Mouse (Mus musculus) MEL (cell line): ENCODE results near the gene Zyx. TPM values are rescaled to one million over a fixed set of nuclear protein-coding genes. Genes with fewer than 3 reads are reported as not detected.

Experiments
- DNase-seq: peaks from one replicate; pipeline ENCODE4 v3.0.0; 2011; ENCODE audit warnings: low read depth, low spot score
- H3K27ac ChIP-seq: 2 replicates; pipeline ENCODE4 v1.5.1; 2012; ENCODE audit warnings: low read depth, mild to moderate bottlenecking, control low read depth, low read length, moderate library complexity; ENCODE audit not compliant: control insufficient read depth
- H3K27me3 ChIP-seq, 2 experiments: fragments of 150-350 bp in 1 of 2; sonication (generic) in 1 of 2; 2 replicates each; pipeline ENCODE4 v1.6.1; 2012; ENCODE audit warnings: low read length in 2 of 2, mild to moderate bottlenecking in 2 of 2, improper control_type of control experiment in 1 of 2, moderate library complexity in 1 of 2; ENCODE audit not compliant: insufficient read depth in 2 of 2, control insufficient read depth in 1 of 2
- H3K36me3 ChIP-seq, 2 experiments: 2 replicates each; pipeline ENCODE4 v1.6.1; 2012 to 2014; ENCODE audit warnings: low read length in 2 of 2, improper control_type of control experiment in 1 of 2, inconsistent platforms in 1 of 2, mild to moderate bottlenecking in 1 of 2; ENCODE audit not compliant: insufficient read depth in 2 of 2, control insufficient read depth in 1 of 2
- H3K4me1 ChIP-seq, 2 experiments: fragments of 150-350 bp in 1 of 2; sonication (generic) in 1 of 2; 2 replicates each; pipeline ENCODE4 v1.6.1; 2012; ENCODE audit warnings: low read length in 2 of 2, improper control_type of control experiment in 1 of 2, mild to moderate bottlenecking in 1 of 2; ENCODE audit not compliant: insufficient read depth in 2 of 2, control insufficient read depth in 1 of 2
- H3K4me3 ChIP-seq, 2 experiments: fragments of 150-350 bp in 1 of 2; sonication (generic) in 1 of 2; 2 replicates each; pipeline ENCODE4 v1.5.1; 2012; ENCODE audit warnings: low read depth in 2 of 2, low read length in 2 of 2, mild to moderate bottlenecking in 2 of 2, moderate library complexity in 2 of 2, control low read depth in 1 of 2, improper control_type of control experiment in 1 of 2; ENCODE audit not compliant: control insufficient read depth in 1 of 2, insufficient read depth in 1 of 2
- H3K79me2 ChIP-seq: 2 replicates; pipeline ENCODE4 v1.6.1; 2012; ENCODE audit warnings: mild to moderate bottlenecking, low read length, moderate library complexity; ENCODE audit not compliant: control insufficient read depth, poor library complexity, insufficient read depth
- H3K9ac ChIP-seq: 2 replicates; pipeline ENCODE4 v1.6.1; 2012; ENCODE audit warnings: low read depth, mild to moderate bottlenecking, control low read depth, low read length, moderate library complexity; ENCODE audit not compliant: control insufficient read depth, poor library complexity, severe bottlenecking
- H3K9me3 ChIP-seq: fragments of 150-350 bp; sonication (generic); replicated peaks from 2 replicates; pipeline ENCODE4 v1.6.1; 2012; ENCODE audit warnings: mild to moderate bottlenecking, low read length, improper control_type of control experiment, moderate library complexity; ENCODE audit not compliant: insufficient read depth
- BHLHE40 ChIP-seq: IDR thresholded peaks from 2 replicates; pipeline ENCODE4 v1.6.1; 2012; ENCODE audit warnings: low read depth, mild to moderate bottlenecking, inconsistent platforms, low read length, improper control_type of control experiment, borderline replicate concordance
- CHD1 ChIP-seq: IDR thresholded peaks from 2 replicates; pipeline ENCODE4 v1.6.1; 2012; ENCODE audit warnings: low read depth, mild to moderate bottlenecking, inconsistent platforms, low read length, improper control_type of control experiment
- CHD2 ChIP-seq: IDR thresholded peaks from 2 replicates; pipeline ENCODE4 v1.6.1; 2011; ENCODE audit warnings: low read length, improper control_type of control experiment
- CTCF ChIP-seq, 3 experiments: IDR thresholded peaks in 2 of 3; conservative IDR thresholded peaks in 1 of 3; 2 replicates each; pipeline ENCODE4 v1.5.1; 2011 to 2012; ENCODE audit warnings: low read length in 3 of 3, low read depth in 2 of 3, mild to moderate bottlenecking in 2 of 3, improper control_type of control experiment in 1 of 3, inconsistent platforms in 1 of 3, mixed read lengths in 1 of 3, moderate library complexity in 1 of 3; ENCODE audit not compliant: control insufficient read depth in 1 of 3, insufficient read depth in 1 of 3, poor library complexity in 1 of 3, severe bottlenecking in 1 of 3
- E2F4 ChIP-seq: IDR thresholded peaks from 2 replicates; pipeline ENCODE4 v1.6.1; 2011; ENCODE audit warnings: low read depth, low read length, improper control_type of control experiment, borderline replicate concordance
- ELF1 ChIP-seq: IDR thresholded peaks from 2 replicates; pipeline ENCODE4 v1.6.1; 2014; ENCODE audit warnings: low read depth, mild to moderate bottlenecking, inconsistent platforms, low read length, improper control_type of control experiment, moderate library complexity
- EP300 ChIP-seq, 2 experiments: IDR thresholded peaks; 2 replicates each; pipeline ENCODE4 v1.6.1; 2011; ENCODE audit warnings: improper control_type of control experiment in 2 of 2, low read length in 2 of 2, low read depth in 1 of 2, mild to moderate bottlenecking in 1 of 2
- ETS1 ChIP-seq: IDR thresholded peaks from 2 replicates; pipeline ENCODE4 v1.6.1; 2012; ENCODE audit warnings: low read depth, mild to moderate bottlenecking, inconsistent platforms, low read length, improper control_type of control experiment, moderate library complexity
- GABPA ChIP-seq: IDR thresholded peaks from 2 replicates; pipeline ENCODE4 v1.6.1; 2012; ENCODE audit warnings: low read depth, mild to moderate bottlenecking, inconsistent platforms, low read length, improper control_type of control experiment, moderate library complexity
- HCFC1 ChIP-seq: IDR thresholded peaks from 2 replicates; pipeline ENCODE4 v1.6.1; 2012; ENCODE audit warnings: low read depth, mild to moderate bottlenecking, inconsistent platforms, low read length, improper control_type of control experiment, moderate library complexity
- JUND ChIP-seq: IDR thresholded peaks from 2 replicates; pipeline ENCODE4 v1.6.1; 2011; ENCODE audit warnings: low read depth, mild to moderate bottlenecking, improper control_type of control experiment, low read length
- KAT2A ChIP-seq: conservative IDR thresholded peaks from 2 replicates; pipeline ENCODE4 v1.6.1; 2012; ENCODE audit warnings: low read depth, low read length, improper control_type of control experiment, inconsistent platforms
- MAFK ChIP-seq: IDR thresholded peaks from 2 replicates; pipeline ENCODE4 v1.6.1; 2011; ENCODE audit warnings: low read depth, mild to moderate bottlenecking, low read length, improper control_type of control experiment, borderline replicate concordance
- MAZ ChIP-seq: IDR thresholded peaks from 2 replicates; pipeline ENCODE4 v1.6.1; 2012; ENCODE audit warnings: low read depth, mild to moderate bottlenecking, inconsistent platforms, low read length, improper control_type of control experiment
- MEF2A ChIP-seq: IDR thresholded peaks from 2 replicates; pipeline ENCODE4 v1.6.1; 2014; ENCODE audit warnings: low read depth, mild to moderate bottlenecking, inconsistent platforms, low read length, improper control_type of control experiment; ENCODE audit not compliant: poor library complexity, insufficient replicate concordance, severe bottlenecking; ENCODE audit errors: extremely low read depth
- NELFE ChIP-seq: IDR thresholded peaks from 2 replicates; pipeline ENCODE4 v1.6.1; 2011; ENCODE audit warnings: low read depth, low read length, improper control_type of control experiment
- POLR2AphosphoS2 ChIP-seq: IDR thresholded peaks from 2 replicates; pipeline ENCODE4 v1.6.1; 2011; ENCODE audit warnings: low read length, improper control_type of control experiment
- POLR2AphosphoS5 ChIP-seq: IDR thresholded peaks from 2 replicates; pipeline ENCODE4 v1.6.1; 2012; ENCODE audit warnings: low read depth, borderline replicate concordance, mild to moderate bottlenecking, inconsistent platforms, low read length, moderate library complexity, mixed read lengths
- RAD21 ChIP-seq: IDR thresholded peaks from 2 replicates; pipeline ENCODE4 v1.6.1; 2011; ENCODE audit warnings: mild to moderate bottlenecking, low read depth, low read length, improper control_type of control experiment
- SIN3A ChIP-seq: IDR thresholded peaks from 2 replicates; pipeline ENCODE4 v1.6.1; 2012; ENCODE audit warnings: low read length, improper control_type of control experiment, inconsistent platforms
- SMC3 ChIP-seq: IDR thresholded peaks from 2 replicates; pipeline ENCODE4 v1.6.1; 2011; ENCODE audit warnings: low read depth, low read length, improper control_type of control experiment
- TAL1 ChIP-seq: IDR thresholded peaks from 2 replicates; pipeline ENCODE4 v1.6.1; 2012; ENCODE audit warnings: mild to moderate bottlenecking, inconsistent platforms, low read length, moderate library complexity, mixed read lengths
- TCF12 ChIP-seq: IDR thresholded peaks from 2 replicates; pipeline ENCODE4 v1.6.1; 2014; ENCODE audit warnings: low read depth, mild to moderate bottlenecking, inconsistent platforms, low read length, improper control_type of control experiment, moderate library complexity
- UBTF ChIP-seq: IDR thresholded peaks from 2 replicates; pipeline ENCODE4 v1.6.1; 2012; ENCODE audit warnings: low read depth, mild to moderate bottlenecking, inconsistent platforms, low read length, improper control_type of control experiment, moderate library complexity, borderline replicate concordance; ENCODE audit not compliant: insufficient read depth
- USF2 ChIP-seq, 2 experiments: IDR thresholded peaks; 2 replicates each; pipeline ENCODE4 v1.6.1; 2011 to 2012; ENCODE audit warnings: improper control_type of control experiment in 2 of 2, low read length in 2 of 2, borderline replicate concordance in 1 of 2, inconsistent platforms in 1 of 2, low read depth in 1 of 2, mild to moderate bottlenecking in 1 of 2; ENCODE audit not compliant: insufficient read depth in 1 of 2
- ZC3H11A ChIP-seq: IDR thresholded peaks from 2 replicates; pipeline ENCODE4 v1.6.1; 2012; ENCODE audit warnings: low read depth, mild to moderate bottlenecking, inconsistent platforms, low read length, improper control_type of control experiment
- ZKSCAN1 ChIP-seq: IDR thresholded peaks from 2 replicates; pipeline ENCODE4 v1.6.1; 2012; ENCODE audit warnings: low read depth, mild to moderate bottlenecking, inconsistent platforms, low read length, improper control_type of control experiment, moderate library complexity
- ZMIZ1 ChIP-seq: IDR thresholded peaks from 2 replicates; pipeline ENCODE4 v1.6.1; 2012; ENCODE audit warnings: low read depth, mild to moderate bottlenecking, inconsistent platforms, low read length, improper control_type of control experiment, moderate library complexity
- polyA plus RNA-seq, 2 experiments: library from polyadenylated mRNA; stranded (reverse) in 1 of 2; unstranded in 1 of 2; fragments of >175 nt in 1 of 2; fragments of >200 nt in 1 of 2; gene quantifications; 2 replicates each; pipeline versions ENCODE4 v1.2.1 to v1.2.4; 2012; ENCODE audit warnings: low replicate concordance in 2 of 2, low read depth in 1 of 2; ENCODE audit not compliant: insufficient read length in 2 of 2, insufficient read depth in 1 of 2, missing spikeins in 1 of 2
- total RNA-seq: library from RNA; depleted of rRNA; stranded (reverse); fragments of 300-350 nt; gene quantifications from 2 replicates; pipeline ENCODE4 v1.2.3, GENCODE M21; 2012

Gene Zyx
- total and polyA plus RNA-seq, 3 experiments = 7.0 to 48.4 TPM; not detected in 1

DNA sequence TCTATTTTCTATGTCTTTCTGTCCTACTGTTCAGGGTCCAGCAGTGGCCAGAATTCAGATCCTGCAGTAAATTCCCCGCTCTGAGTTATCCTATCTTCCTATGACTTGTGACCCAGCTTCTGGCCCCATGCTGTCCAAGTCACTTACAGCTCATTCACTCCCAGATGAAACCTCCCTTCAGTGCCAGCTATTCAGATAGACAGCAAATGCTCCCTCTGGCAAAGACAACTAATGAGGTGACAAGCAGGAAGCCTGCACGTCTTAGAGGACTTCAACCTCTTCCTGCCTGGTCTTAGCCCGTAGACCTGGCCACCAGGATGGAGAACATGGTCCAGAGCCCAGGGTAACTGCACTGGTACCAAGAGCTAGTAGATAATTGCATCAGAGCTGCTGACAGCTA is 13.5 kb downstream of the Zyx start:
- Histone ChIP-seq H3K9me3 (no peaks in the 10 kb centered on the region), H3K36me3 (peaks cover 0 to 2% of the 10 kb centered on the region in 2 experiments; a peak in 2 of 4 replicates), H3K9ac (no peak overlapping the region), H3K27ac (no peak overlapping the region), H3K79me2 (no peaks in the 10 kb centered on the region), H3K4me1 (peaks cover 0 to 11% of the 10 kb centered on the region in 2 experiments; a peak in 2 of 4 replicates), H3K27me3 (no peaks in the 10 kb centered on the region), H3K4me3 (no peak overlapping the region)
- TF ChIP-seq SIN3A (no peak), MAZ (no peak), HCFC1 (no peak), USF2 (IDR thresholded peaks at IDR 0.05; ENCODE audit: borderline replicate concordance in 1 of 2, insufficient read depth in 1 of 2, low read depth in 1 of 2, low read length in 2 of 2) (no peak), E2F4 (no peak), ETS1 (no peak), CTCF (IDR thresholded peaks at IDR 0.05 in 2 of 3, conservative IDR thresholded peaks at IDR 0.05 in 1 of 3; ENCODE audit: control insufficient read depth in 1 of 3, insufficient read depth in 1 of 3, low read depth in 2 of 3, low read length in 3 of 3, poor library complexity in 1 of 3, severe bottlenecking in 1 of 3) (no peak), JUND (no peak), MAFK (no peak), GABPA (no peak), EP300 (IDR thresholded peaks at IDR 0.05; ENCODE audit: low read depth in 1 of 2, low read length in 2 of 2) (no peak), UBTF (no peak), POLR2AphosphoS5 (no peak), KAT2A (no peak), MEF2A (no peak), CHD1 (no peak)
- no peak for DNase-seq

DNA sequence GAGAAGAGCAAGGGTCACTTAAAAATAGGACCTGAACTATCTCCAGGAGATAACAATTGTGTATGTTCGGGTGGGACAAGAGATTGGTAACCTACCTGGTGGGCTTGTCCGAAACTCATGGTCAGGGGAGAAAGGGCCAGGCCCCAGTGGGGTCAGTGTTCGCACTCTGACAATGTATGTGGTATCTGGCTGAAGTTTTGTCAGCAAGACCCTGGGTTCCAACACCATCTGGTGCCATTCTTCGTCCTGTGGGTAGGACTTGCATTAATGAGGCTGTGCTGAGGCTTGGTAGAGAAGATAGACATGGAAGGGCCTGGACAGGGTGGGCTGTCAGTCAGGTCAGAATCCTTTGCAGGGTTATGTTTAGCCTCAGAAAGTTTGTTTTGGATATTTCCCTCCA is 14.6 kb downstream of the Zyx start:
- Histone ChIP-seq H3K9ac (no peak overlapping the region), H3K27ac (no peak overlapping the region), H3K27me3 (peaks cover 0 to 2% of the 10 kb centered on the region in 2 experiments; a peak in 1 of 4 replicates), H3K4me3 (no peak overlapping the region), H3K4me1 (peaks cover 0 to 11% of the 10 kb centered on the region in 2 experiments; a peak in 2 of 4 replicates), H3K9me3 (no peaks in the 10 kb centered on the region), H3K36me3 (peaks cover 0 to 2% of the 10 kb centered on the region in 2 experiments; a peak in 2 of 4 replicates), H3K79me2 (no peaks in the 10 kb centered on the region)
- TF ChIP-seq TAL1 (no peak), TCF12 (no peak), ZKSCAN1 (no peak), USF2 (IDR thresholded peaks at IDR 0.05; ENCODE audit: borderline replicate concordance in 1 of 2, insufficient read depth in 1 of 2, low read depth in 1 of 2, low read length in 2 of 2) (no peak), RAD21 (no peak), CTCF (IDR thresholded peaks at IDR 0.05 in 2 of 3, conservative IDR thresholded peaks at IDR 0.05 in 1 of 3; ENCODE audit: control insufficient read depth in 1 of 3, insufficient read depth in 1 of 3, low read depth in 2 of 3, low read length in 3 of 3, poor library complexity in 1 of 3, severe bottlenecking in 1 of 3) (no peak), EP300 (IDR thresholded peaks at IDR 0.05; ENCODE audit: low read depth in 1 of 2, low read length in 2 of 2) (no peak), ELF1 (no peak), SMC3 (no peak), NELFE (no peak), CHD2 (no peak), KAT2A (no peak), ZMIZ1 (no peak), BHLHE40 (no peak), UBTF (no peak), HCFC1 (no peak), E2F4 (no peak), ZC3H11A (no peak), POLR2AphosphoS2 (no peak)
- no peak for DNase-seq
